Mouse (Mus musculus) natural killer cell, adult 2 months (primary cell): ENCODE results near the gene Chrna9.

Source experiments
- DNase-seq, 2 experiments: peaks; one replicate each; pipeline ENCODE4 v3.0.0; 2022; ENCODE audit warnings: low spot score in 2 of 2

Gene Chrna9

DNA sequence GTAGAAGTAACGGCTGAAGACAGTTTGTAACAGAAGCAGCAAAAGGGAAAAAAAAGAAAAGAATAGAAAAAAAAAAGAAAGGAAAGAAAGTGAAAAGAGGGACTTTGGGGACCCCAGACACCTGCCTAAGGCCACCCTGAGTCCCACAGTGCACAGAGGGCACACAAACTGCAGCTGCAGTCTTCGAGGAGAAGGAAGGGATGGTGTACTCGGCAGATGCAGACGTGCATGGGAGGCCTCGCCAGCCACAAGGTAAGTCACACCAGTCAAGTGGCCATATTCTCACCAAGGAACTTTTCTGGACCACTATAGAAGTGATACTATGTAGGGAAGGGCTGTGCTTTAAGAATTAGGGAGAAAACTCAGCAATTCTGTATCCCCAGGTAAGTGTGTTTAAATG is at the start of gene Chrna9:
TSS of gene Chrna9 (plus strand) at position 139 of the 400 bp plus-strand sequence.
- no peak for DNase-seq

DNA sequence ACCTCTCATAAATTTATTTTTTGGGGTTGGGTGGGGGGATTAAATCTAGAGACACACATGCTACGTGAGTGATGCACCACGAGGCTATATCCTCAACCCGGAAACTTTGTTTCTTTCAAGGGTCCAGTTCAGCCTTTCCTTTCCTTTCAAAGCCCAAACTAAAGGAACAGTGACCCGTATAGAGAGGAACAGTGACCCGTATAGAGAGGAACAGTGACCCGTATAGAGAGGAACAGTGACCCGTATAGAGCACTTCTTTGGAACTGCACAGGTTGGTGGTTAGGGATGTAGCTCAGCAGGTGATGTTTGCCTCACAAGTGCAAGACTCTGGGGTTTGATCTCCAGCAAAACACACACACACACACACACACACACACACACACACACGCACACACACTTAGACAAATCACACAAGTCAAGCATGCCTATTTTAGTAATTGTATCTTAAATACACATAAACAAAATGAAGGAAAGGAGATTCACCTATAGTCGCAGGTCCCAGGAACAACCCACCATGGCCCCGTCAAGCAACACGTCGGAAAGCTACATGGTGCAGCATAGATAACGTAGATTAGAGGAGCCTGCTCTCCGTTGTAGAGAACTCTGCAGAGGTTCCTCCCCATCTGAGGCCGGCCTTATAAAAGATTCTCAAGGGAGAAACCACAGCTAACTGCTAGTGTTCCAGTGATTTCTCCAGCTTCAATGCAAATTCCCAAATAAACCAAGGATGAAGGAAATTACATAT is 48.9 kb upstream of the Chrna9 start:
- DNase-seq, result no peak

GRCm38 (mm10) chr5:65888102-65888501 is 46.6 kb upstream of the Chrna9 start:
- no peak for DNase-seq

DNA sequence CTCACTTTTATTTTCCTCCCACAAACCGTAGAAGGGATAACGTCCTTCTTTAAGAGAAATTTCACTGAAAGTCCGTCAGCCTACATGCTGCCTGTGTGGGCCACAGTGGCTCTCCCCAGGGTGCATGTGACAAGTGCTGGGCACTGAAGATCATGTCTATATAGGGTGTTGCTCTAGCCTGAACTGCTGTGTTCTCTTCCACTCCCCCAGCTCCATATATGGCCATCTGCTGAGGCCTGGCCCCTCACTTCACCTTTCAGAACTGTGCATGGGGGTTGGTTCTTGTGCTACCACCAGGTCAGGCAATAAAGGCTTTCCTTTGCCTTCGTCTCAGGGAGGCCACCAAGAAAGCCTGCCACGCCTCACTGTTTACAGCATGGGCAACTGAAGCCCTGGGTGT is 45.7 kb upstream of the Chrna9 start:
- peak in 1 of 2 experiments; percentile 24 for DNase-seq

GRCm38 (mm10) chr5:65891251-65891826 is 43.4 kb upstream of the Chrna9 start:
- no peak for DNase-seq

- DNase-seq, result no peak
These were observed 39.5 kb upstream of the Chrna9 start for GRCm38 (mm10) chr5:65895121-65895692.

- DNase-seq, result no peak
These were observed 39.0 kb upstream of the Chrna9 start for GRCm38 (mm10) chr5:65895764-65896163.

DNA sequence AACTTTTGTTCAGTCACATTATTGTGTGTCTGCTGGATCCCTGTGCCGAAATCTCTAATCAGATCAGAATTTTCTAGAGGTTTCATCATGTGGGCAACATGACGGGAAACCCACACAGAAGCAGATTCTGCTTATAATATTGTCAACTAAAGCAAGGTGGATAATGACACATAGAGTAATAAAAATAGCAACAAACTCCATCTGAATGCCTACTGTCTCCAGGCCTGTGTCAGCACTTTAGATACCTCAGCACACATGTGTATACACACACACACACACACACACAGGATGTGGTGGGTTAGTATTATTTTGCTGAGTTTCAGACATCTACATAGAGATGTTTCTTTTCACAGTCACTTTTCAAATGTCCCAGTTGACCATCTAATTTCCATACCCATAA is 37.0 kb upstream of the Chrna9 start:
- no peak for DNase-seq

GRCm38 (mm10) chr5:65898683-65899082 is 36.0 kb upstream of the Chrna9 start:
- no peak for DNase-seq

DNA sequence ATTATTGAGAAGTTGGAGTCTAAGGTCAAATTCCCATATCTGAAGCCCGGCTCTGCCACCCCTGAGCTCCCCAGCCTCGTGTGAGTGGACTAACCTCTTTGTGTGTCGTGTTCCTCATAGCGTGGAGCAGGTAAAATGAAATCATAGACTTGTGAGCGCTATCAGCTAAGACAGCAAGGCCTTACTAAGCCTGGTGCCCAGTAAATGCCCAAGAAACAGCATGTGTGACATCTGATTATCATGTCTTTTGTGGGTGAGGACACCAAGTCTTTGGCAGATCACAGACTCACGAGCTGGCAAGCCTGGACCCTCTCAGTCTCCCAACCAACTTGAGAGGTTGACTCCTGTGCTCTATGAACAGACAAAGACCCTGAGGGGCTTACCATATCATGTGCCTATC is 34.6 kb upstream of the Chrna9 start:
- DNase-seq, result no peak

DNA sequence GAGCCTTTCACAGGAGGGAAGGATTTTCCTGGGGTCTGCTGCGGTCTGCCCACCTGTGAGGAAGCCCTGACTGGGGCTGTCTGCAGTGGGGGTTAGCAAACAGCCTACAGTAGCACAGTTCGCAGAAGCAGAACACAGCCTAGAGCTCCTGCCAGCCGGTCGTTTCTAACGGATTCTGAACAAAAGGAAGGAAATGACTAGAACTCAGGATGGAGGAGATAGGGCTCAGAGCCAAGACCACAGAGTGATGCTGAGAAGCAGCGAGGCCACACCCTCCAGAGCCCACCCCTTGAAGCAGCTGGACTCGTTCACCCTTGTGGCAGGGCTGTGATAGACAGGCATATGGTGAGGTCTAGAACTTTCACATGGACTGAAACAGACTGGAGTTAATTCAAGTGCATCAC is 33.9 kb upstream of the Chrna9 start:
- peak; percentile 24 to 58 for DNase-seq

- no peak for DNase-seq
These were observed 32.8 kb upstream of the Chrna9 start for GRCm38 (mm10) chr5:65901868-65902418.

DNA sequence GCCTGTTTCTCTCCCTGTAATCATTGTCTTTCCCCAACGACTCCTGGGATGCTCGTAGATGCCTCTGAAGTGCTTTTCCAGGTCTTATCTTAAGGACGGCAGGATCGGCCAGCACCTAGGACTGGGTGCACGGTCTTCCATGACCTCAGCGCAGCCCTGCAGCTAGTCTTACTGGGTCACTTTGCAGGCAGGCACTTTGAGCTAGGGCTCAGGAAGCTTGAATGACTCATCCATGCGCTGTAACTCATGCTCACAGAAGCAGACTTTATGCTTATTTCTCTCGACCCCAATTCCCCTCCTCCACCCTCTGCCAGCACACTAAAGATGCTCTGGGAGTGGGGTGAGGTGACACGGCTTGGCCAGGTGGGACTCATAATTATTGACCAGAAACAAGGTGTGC is 31.9 kb upstream of the Chrna9 start:
- DNase-seq, result no peak

DNA sequence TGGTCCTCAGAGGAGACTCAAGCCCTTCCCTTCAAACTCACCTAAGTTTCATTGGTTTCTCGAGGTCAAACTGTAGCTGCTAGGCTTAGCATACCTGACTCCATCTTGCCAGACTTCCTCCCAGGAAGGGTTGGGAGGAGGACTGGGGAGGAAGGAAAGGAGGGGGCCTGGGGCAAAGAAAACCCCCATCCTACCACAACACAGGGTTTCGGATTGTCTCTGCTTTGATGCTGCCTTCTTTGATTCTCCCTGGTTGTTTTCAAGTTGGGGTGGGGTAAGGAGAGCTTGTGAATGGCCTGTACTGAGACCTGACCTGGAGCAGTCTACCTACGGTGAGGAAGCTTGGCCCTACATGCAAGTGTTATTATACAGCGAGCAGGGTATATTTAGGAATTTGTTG is 30.2 kb upstream of the Chrna9 start:
- no peak for DNase-seq

- DNase-seq, result no peak
These were observed 26.0 kb upstream of the Chrna9 start for GRCm38 (mm10) chr5:65908751-65909150.

- DNase-seq, result no peak
These were observed 25.4 kb upstream of the Chrna9 start for GRCm38 (mm10) chr5:65909321-65909720.

DNA sequence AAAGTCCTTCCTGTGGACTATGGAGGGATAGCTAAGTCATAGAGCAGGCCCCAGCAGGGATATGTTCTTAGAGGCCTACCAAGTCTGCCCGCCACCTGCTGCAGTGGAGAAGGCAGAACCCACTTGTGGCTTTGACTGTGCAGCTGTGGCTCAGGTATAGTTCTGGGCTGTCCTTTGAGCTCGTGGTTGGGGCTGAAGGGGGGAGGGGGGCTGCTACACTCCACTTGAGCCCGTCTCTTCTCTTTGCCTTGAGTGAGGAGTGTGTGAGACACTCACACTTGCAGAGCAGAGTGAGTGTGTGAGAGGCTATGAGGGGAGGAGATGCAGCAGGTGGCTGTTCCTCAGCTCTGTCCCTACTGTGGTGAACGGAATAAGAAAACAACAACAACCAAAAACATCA is 24.3 kb upstream of the Chrna9 start:
- DNase-seq, result peak in 1 of 2 experiments; percentile 29

DNA sequence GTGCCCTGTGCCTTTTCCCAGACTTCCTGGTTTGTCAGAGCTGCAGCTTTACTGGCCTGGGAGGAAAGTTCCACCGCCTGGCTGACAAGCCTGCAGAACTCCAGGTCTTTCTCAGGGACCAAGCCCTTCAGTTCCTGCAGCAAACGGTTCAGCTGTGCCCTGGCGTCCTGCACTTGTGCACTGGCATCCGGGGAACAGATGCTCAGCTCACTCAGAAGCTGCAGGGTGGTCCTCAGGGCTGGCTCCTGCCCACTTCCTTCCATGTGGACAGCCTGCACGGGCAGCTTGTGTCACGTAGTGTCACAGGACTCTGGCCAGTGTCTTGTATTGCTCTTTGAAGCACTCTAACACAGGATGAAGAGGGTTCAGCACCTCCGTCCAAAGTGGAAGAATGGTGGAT is 23.0 kb upstream of the Chrna9 start:
- DNase-seq, result no peak

DNA sequence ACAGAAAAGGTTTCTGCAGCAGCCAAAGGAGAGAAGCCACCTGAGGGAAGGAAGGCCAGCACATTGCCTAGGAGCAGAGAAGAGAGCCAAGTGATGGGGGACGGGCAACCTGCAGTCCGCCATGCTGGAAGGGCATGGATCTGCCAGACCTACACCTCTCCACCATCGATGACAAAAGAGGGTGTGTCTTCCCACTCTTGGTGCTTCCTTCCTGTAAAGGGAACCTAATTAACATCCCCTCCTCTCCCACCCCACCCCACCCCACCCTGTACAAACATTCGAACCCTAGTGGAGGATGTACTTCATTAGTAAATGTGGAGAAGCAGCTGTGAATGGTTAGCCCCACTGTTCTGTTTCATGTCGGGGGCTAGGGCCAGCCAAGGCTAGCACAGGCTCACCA is 22.5 kb upstream of the Chrna9 start:
- no peak for DNase-seq

DNA sequence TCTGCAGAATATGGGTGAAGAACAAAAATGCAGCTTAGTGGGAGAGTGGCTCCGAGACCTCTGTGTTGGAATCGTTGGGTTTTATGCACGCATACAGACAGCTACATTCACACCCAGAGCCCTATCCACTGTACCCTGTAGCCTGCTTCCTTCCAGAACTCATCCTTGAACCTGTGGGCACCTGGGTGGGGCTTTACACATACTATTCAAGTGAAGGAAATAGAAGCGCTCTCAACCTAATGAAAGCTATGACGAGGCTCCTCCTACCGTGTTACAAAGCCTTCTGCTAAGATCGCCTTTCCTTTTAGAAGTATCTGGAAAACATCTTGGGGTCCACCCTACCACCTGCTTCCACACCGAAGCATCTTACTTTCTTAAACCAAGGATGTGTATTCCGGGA is 21.6 kb upstream of the Chrna9 start:
- no peak for DNase-seq

GRCm38 (mm10) chr5:65914342-65914741 is 20.4 kb upstream of the Chrna9 start:
- no peak for DNase-seq

GRCm38 (mm10) chr5:65916930-65917329 is 17.8 kb upstream of the Chrna9 start:
- no peak for DNase-seq

GRCm38 (mm10) chr5:65918601-65919000 is 16.1 kb upstream of the Chrna9 start:
- DNase-seq, result no peak
